Mouse (Mus musculus) thymus, adult 2 months (tissue): ENCODE data around the gene Cdcp2.

Experiments
- CTCF ChIP-seq: fragments of 200-500 bp; IDR thresholded peaks from 2 replicates; pipeline ENCODE4 v1.5.1; 2012; ENCODE audit warnings: mild to moderate bottlenecking, control low read depth, low read length, moderate library complexity, borderline replicate concordance; ENCODE audit not compliant: control insufficient read depth, poor library complexity, insufficient read depth; ENCODE audit errors: extremely low read depth
- POLR2A ChIP-seq: fragments of 200-500 bp; IDR thresholded peaks from 2 replicates; pipeline ENCODE4 v1.6.1; 2012; ENCODE audit warnings: mild to moderate bottlenecking, low read length, control low read depth, moderate library complexity; ENCODE audit not compliant: control insufficient read depth, poor library complexity, insufficient read depth; ENCODE audit errors: extremely low read depth

- TF ChIP-seq POLR2A, result no peak
- no peak for TF ChIP-seq CTCF
Measured at GRCm38 (mm10) chr4:107125101-107125500, 28.4 kb downstream of the Cdcp2 start.
